Mouse (Mus musculus): ENCODE results near the gene Spata21. TPM values are rescaled to one million over a fixed set of nuclear protein-coding genes. Genes with fewer than 3 reads are reported as not detected.
A peak's percentile ranks its signal among the peaks of the same experiment; 100 is the strongest.
"Not testable (repeated sequence)": the region's sequence is repeated elsewhere in the genome, so short reads cannot be mapped to it uniquely, and the experiment has no call there.

Spata21 gene
- polyA plus RNA-seq, 1 experiment from 2014 or later = 0.27 TPM

GRCm38 (mm10) chr4:141134031-141134441, 45.9 kb downstream of the Spata21 start:
- no peak for ATAC-seq (replicated peaks)
- Histone ChIP-seq H3K9ac (no peak overlapping the region), H3K4me2 (no peak overlapping the region), H3K27ac (peak overlapping the region; percentile 37; the same call in 1 of the 2 replicates), H3K4me1 (peaks cover 66% of the 10 kb centered on the region), H3K9me3 (no peaks in the 10 kb centered on the region), H3K4me3 (no peak overlapping the region), H3K36me3 (replicated peaks) (no peaks in the 10 kb centered on the region), H3K27me3 (replicated peaks) (no peaks in the 10 kb centered on the region)
- WGBS = 9% methylated on average over 8 of the region's 8 CpGs

DNA sequence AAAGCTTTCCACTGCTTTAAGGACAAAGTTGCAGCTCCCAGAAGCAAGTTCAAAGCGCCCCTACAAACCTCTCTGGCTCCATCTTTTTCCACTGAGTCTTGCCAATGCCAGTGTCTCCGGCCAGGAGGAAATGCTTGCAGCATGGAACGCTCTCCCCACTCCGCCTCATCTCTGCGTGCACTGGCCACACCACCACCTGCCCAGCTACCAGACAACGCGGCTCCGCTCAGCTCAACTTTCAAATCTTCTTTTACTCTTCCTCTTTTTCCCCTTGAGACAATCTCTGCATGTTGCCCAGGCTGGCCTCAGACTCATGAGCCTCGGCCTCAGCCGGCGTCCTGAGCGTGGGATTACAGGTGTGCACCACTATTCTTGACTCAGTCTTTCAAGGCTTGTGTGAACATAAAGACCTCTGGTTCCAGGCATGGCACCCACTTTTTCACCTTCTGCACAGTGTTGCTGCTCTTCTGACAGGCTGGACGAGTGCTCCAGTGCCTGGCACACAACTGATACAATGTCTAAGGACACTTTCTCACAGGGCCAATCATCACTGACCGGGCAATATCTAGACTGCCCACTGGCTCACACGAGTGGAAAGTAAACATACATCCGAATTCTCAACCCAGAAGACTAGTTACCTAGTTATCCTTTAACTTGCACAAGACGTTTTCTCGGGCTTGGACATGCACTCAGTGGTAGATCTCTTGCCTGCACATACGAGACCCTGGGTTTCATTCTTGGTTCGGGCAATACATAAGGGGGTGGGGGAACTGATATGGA, 46.8 kb downstream of the Spata21 start:
- 57% methylated on average over 20 of the region's 20 CpGs for WGBS
- no peaks in the 10 kb centered on the region for H3K36me3 ChIP-seq (replicated peaks)
- no peaks in the 10 kb centered on the region for H3K9me3 ChIP-seq
- H3K4me3 ChIP-seq = no peak overlapping the region
- no peak overlapping the region for H3K4me2 ChIP-seq
- no peaks in the 10 kb centered on the region for H3K27me3 ChIP-seq (replicated peaks)
- peak overlapping the region; percentile 37; the same call in 1 of the 2 replicates for H3K27ac ChIP-seq
- ATAC-seq (replicated peaks) = no peak
- H3K9ac ChIP-seq = no peak overlapping the region
- H3K4me1 ChIP-seq = peaks cover 66% of the 10 kb centered on the region

GRCm38 (mm10) chr4:141136126-141136525, 48.0 kb downstream of the Spata21 start:
- H3K4me1 ChIP-seq = peaks cover 60% of the 10 kb centered on the region
- no peak overlapping the region for H3K9ac ChIP-seq

GRCm38 (mm10) chr4:141137740-141138139, 49.6 kb downstream of the Spata21 start:
- not testable (repeated sequence) for H3K36me3 ChIP-seq (replicated peaks); H3K27me3 ChIP-seq (replicated peaks); ATAC-seq (replicated peaks); H3K4me2 ChIP-seq; H3K4me3 ChIP-seq; H3K9ac ChIP-seq; H3K9me3 ChIP-seq; H3K27ac ChIP-seq
- 73% methylated on average over 3 of the region's 3 CpGs for WGBS
- H3K4me1 ChIP-seq = peaks cover 48% of the 10 kb centered on the region

More at GRCm38 (mm10) chr4:141136126-141136525, 48.0 kb downstream of the Spata21 start:
- Histone ChIP-seq H3K36me3 (replicated peaks) (no peaks in the 10 kb centered on the region), H3K27me3 (replicated peaks) (no peaks in the 10 kb centered on the region), H3K4me2 (no peak overlapping the region), H3K27ac (no peak overlapping the region), H3K4me3 (no peak overlapping the region), H3K9me3 (no peaks in the 10 kb centered on the region)
- 64% methylated on average over 7 of the region's 7 CpGs for WGBS
- ATAC-seq (replicated peaks) = no peak

GRCm38 (mm10) chr4:141138425-141139115, 50.4 kb downstream of the Spata21 start:
- no peaks in the 10 kb centered on the region for H3K9me3 ChIP-seq
- no peaks in the 10 kb centered on the region for H3K36me3 ChIP-seq (replicated peaks)
- peak; percentile 6; the same call in 1 of the 2 replicates for ATAC-seq (replicated peaks)
- peak overlapping the region; percentile 74 for H3K9ac ChIP-seq
- H3K27me3 ChIP-seq (replicated peaks) = no peaks in the 10 kb centered on the region
- peak overlapping the region; percentile 65 for H3K4me3 ChIP-seq
- H3K27ac ChIP-seq = peak overlapping the region; percentile 95
- 4% methylated on average over 29 of the region's 29 CpGs for WGBS
- peaks cover 46% of the 10 kb centered on the region for H3K4me1 ChIP-seq
- H3K4me2 ChIP-seq = peak overlapping the region; percentile 81

GRCm38 (mm10) chr4:141139116-141139970, 51.2 kb downstream of the Spata21 start, which contains the start of gene Szrd1:
Gene Szrd1 (minus strand): TSS chr4:141139775.
- H3K27me3 ChIP-seq (replicated peaks) = no peaks in the 10 kb centered on the region

DNA sequence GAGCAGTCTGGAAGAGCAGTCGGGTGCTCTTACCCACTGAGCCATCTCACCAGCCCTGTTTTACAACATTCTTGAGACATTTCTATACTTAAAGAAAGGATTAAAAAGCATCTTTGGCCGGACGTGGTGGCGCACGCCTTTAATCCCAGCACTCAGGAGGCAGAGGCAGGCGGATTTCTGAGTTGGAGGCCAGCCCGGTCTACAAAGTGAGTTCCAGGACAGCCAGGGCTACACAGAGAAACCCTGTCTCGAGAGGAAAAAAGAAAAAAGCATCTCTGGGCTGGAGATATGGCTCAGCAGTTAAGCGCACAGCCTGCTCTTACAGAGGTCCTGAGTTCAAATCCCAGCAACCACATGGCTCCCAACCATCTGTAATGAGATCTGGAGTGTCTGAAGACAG, 52.2 kb downstream of the Spata21 start:
- not testable (repeated sequence) for ATAC-seq (replicated peaks); H3K9ac ChIP-seq; H3K4me3 ChIP-seq; H3K27ac ChIP-seq; H3K27me3 ChIP-seq (replicated peaks); H3K9me3 ChIP-seq; H3K4me2 ChIP-seq; H3K36me3 ChIP-seq (replicated peaks)
- WGBS = 86% methylated on average over 9 of the region's 9 CpGs
- peaks cover 31% of the 10 kb centered on the region for H3K4me1 ChIP-seq

More at GRCm38 (mm10) chr4:141139116-141139970, 51.2 kb downstream of the Spata21 start, which contains the start of gene Szrd1:
- Histone ChIP-seq H3K9ac (peak within 1 kb of the TSS; percentile 74), H3K4me1 (peaks cover 41% of the 10 kb centered on the region), H3K9me3 (no peaks in the 10 kb centered on the region), H3K4me3 (peak within 1 kb of the TSS; percentile 65), H3K27ac (peak within 1 kb of the TSS; percentile 95), H3K36me3 (replicated peaks) (no peaks in the 10 kb centered on the region), H3K4me2 (peak within 1 kb of the TSS; percentile 81)
- ATAC-seq (replicated peaks) = peak; percentile 93
- WGBS = under 1% methylated on average over 63 of the region's 63 CpGs

GRCm38 (mm10) chr4:141140967-141141366, 52.8 kb downstream of the Spata21 start:
- no peak for ATAC-seq (replicated peaks)
- Histone ChIP-seq H3K9me3 (no peaks in the 10 kb centered on the region), H3K4me1 (peaks cover 29% of the 10 kb centered on the region), H3K27ac (no peak overlapping the region), H3K27me3 (replicated peaks) (no peaks in the 10 kb centered on the region), H3K36me3 (replicated peaks) (no peaks in the 10 kb centered on the region), H3K4me2 (no peak overlapping the region), H3K9ac (no peak overlapping the region), H3K4me3 (no peak overlapping the region)
- 89% methylated on average over 6 of the region's 6 CpGs for WGBS

GRCm38 (mm10) chr4:141142285-141142811, 54.2 kb downstream of the Spata21 start:
- 28% methylated on average over 9 of the region's 9 CpGs for WGBS
- no peak overlapping the region for H3K4me2 ChIP-seq

DNA sequence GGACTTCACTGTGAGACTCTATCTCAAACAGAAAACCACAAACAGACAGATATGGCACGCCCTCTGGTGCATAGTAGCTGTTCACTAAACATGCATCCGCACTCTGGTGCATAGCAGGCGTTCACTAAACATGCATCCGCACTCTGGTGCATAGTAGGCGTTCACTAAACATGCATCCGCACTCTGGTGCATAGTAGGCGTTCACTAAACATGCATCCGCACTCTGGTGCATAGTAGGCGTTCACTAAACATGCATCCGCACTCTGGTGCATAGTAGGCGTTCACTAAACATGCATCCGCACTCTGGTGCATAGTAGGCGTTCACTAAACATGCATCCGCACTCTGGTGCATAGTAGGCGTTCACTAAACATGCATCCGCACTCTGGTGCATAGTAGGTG, 57.0 kb downstream of the Spata21 start:
- H3K9me3 ChIP-seq; H3K36me3 ChIP-seq (replicated peaks); H3K9ac ChIP-seq; ATAC-seq (replicated peaks); H3K4me3 ChIP-seq; H3K27me3 ChIP-seq (replicated peaks); H3K4me2 ChIP-seq; H3K27ac ChIP-seq: not testable (repeated sequence)
- WGBS = 96% methylated on average over 11 of the region's 16 CpGs
- peaks cover 27% of the 10 kb centered on the region for H3K4me1 ChIP-seq

More at GRCm38 (mm10) chr4:141142285-141142811, 54.2 kb downstream of the Spata21 start:
- no peaks in the 10 kb centered on the region for H3K27me3 ChIP-seq (replicated peaks)
- no peaks in the 10 kb centered on the region for H3K36me3 ChIP-seq (replicated peaks)
- ATAC-seq (replicated peaks) = no peak
- no peaks in the 10 kb centered on the region for H3K9me3 ChIP-seq
- H3K9ac ChIP-seq = no peak overlapping the region
- peaks cover 22% of the 10 kb centered on the region for H3K4me1 ChIP-seq
- no peak overlapping the region for H3K27ac ChIP-seq
- H3K4me3 ChIP-seq = no peak overlapping the region

GRCm38 (mm10) chr4:141146491-141147033, 58.4 kb downstream of the Spata21 start:
- Histone ChIP-seq H3K4me2 (0 out of 2 replicates have a peak overlapping the region, but pooled peaks have one; percentile 71), H3K9ac (no peak overlapping the region), H3K4me1 (peaks cover 35% of the 10 kb centered on the region), H3K4me3 (no peak overlapping the region), H3K27me3 (replicated peaks) (no peaks in the 10 kb centered on the region), H3K27ac (no peak overlapping the region), H3K36me3 (replicated peaks) (no peaks in the 10 kb centered on the region), H3K9me3 (no peaks in the 10 kb centered on the region)
- no peak for ATAC-seq (replicated peaks)
- 96% methylated on average over 6 of the region's 6 CpGs for whole genome bisulfite sequencing
